Mouse (Mus musculus): ENCODE data around the gene Gm19402. TPM values are rescaled to one million over a fixed set of nuclear protein-coding genes. Genes with fewer than 3 reads are reported as not detected.

The Gm19402 gene
- total RNA-seq, 1 experiment, result not detected

- no peaks in the 10 kb centered on the region for H3K9me3 ChIP-seq (ENCODE audit: control insufficient read depth, insufficient read depth, low read depth, low read length)
- no peak for DNase-seq (ENCODE audit: low read depth, low spot score)
- no peak within 1 kb of the TSS for H3K4me3 ChIP-seq (ENCODE audit: insufficient read depth in 1 of 2, low read depth in 1 of 2, low read length in 2 of 2, poor library complexity in 1 of 2, severe bottlenecking in 1 of 2)
- H3K27ac ChIP-seq (ENCODE audit: insufficient read depth, low read depth, low read length, poor library complexity, severe bottlenecking), result no peak within 1 kb of the TSS
- no peak within 1 kb of the TSS for H3K9ac ChIP-seq (ENCODE audit: insufficient read depth, low read depth, low read length, poor library complexity, severe bottlenecking)
- H3K36me3 ChIP-seq (ENCODE audit: control insufficient read depth, insufficient read depth, low read length, poor library complexity, severe bottlenecking), result no peaks in the 10 kb centered on the region
- TF ChIP-seq CHD2 (IDR thresholded peaks at IDR 0.05; ENCODE audit: low read depth, low read length) (no peak), MAFK (IDR thresholded peaks at IDR 0.05; ENCODE audit: insufficient read depth, low read depth, low read length) (no peak), ZNF384 (IDR thresholded peaks at IDR 0.05; ENCODE audit: low read depth, low read length) (no peak), ZC3H11A (IDR thresholded peaks at IDR 0.05; ENCODE audit: borderline replicate concordance, low read depth, low read length) (no peak)
- in situ Hi-C loops (cut with MboI; ENCODE audit: low sequenced_read_pairs in 2 of 2, unreplicated experiment in 2 of 2), result no loop called here
- H3K4me1 ChIP-seq (ENCODE audit: control insufficient read depth in 2 of 2, insufficient read depth in 2 of 2, low read length in 2 of 2, poor library complexity in 1 of 2), result peaks cover 2 to 13% of the 10 kb centered on the region in 2 experiments; a peak in 2 of 4 replicates
Measured at GRCm38 (mm10) chr10:77685895-77686664, 4.5 kb downstream of the Gm19402 start, which contains the start of gene Tspear. Gene Tspear (plus strand): TSS chr10:77686569.

GRCm38 (mm10) chr10:77684181-77684580 is 6.4 kb downstream of the Gm19402 start:
- in situ Hi-C loops (cut with MboI; ENCODE audit: low sequenced_read_pairs in 2 of 2, unreplicated experiment in 2 of 2), result no loop called here
- no peak for DNase-seq (ENCODE audit: low read depth, low spot score)
- no peak for TF ChIP-seq HCFC1 (IDR thresholded peaks at IDR 0.05; ENCODE audit: borderline replicate concordance, insufficient read depth, low read length)
- TF ChIP-seq CHD2 (IDR thresholded peaks at IDR 0.05; ENCODE audit: low read depth, low read length), result no peak
- no peak for TF ChIP-seq ZC3H11A (IDR thresholded peaks at IDR 0.05; ENCODE audit: borderline replicate concordance, low read depth, low read length)
- TF ChIP-seq MAFK (IDR thresholded peaks at IDR 0.05; ENCODE audit: insufficient read depth, low read depth, low read length), result no peak
- no peak for TF ChIP-seq ZNF384 (IDR thresholded peaks at IDR 0.05; ENCODE audit: low read depth, low read length)
- Histone ChIP-seq H3K36me3 (ENCODE audit: control insufficient read depth, insufficient read depth, low read length, poor library complexity, severe bottlenecking) (no peaks in the 10 kb centered on the region), H3K4me3 (ENCODE audit: insufficient read depth in 1 of 2, low read depth in 1 of 2, low read length in 2 of 2, poor library complexity in 1 of 2, severe bottlenecking in 1 of 2) (no peak overlapping the region), H3K27ac (ENCODE audit: insufficient read depth, low read depth, low read length, poor library complexity, severe bottlenecking) (no peak overlapping the region), H3K9ac (ENCODE audit: insufficient read depth, low read depth, low read length, poor library complexity, severe bottlenecking) (no peak overlapping the region), H3K4me1 (ENCODE audit: control insufficient read depth in 2 of 2, insufficient read depth in 2 of 2, low read length in 2 of 2, poor library complexity in 1 of 2) (peaks cover 2 to 7% of the 10 kb centered on the region in 2 experiments; a peak in 2 of 4 replicates), H3K9me3 (ENCODE audit: control insufficient read depth, insufficient read depth, low read depth, low read length) (no peaks in the 10 kb centered on the region)

- in situ Hi-C loops (cut with MboI; ENCODE audit: low sequenced_read_pairs in 2 of 2, unreplicated experiment in 2 of 2), result no loop called here
- H3K4me1 ChIP-seq (ENCODE audit: control insufficient read depth in 2 of 2, insufficient read depth in 2 of 2, low read length in 2 of 2, poor library complexity in 1 of 2), result peaks cover 2 to 7% of the 10 kb centered on the region in 2 experiments; a peak in 2 of 4 replicates
- TF ChIP-seq ZNF384 (IDR thresholded peaks at IDR 0.05; ENCODE audit: low read depth, low read length), result no peak
- no peak for TF ChIP-seq MAFK (IDR thresholded peaks at IDR 0.05; ENCODE audit: insufficient read depth, low read depth, low read length)
- TF ChIP-seq ZC3H11A (IDR thresholded peaks at IDR 0.05; ENCODE audit: borderline replicate concordance, low read depth, low read length), result no peak
- TF ChIP-seq CHD2 (IDR thresholded peaks at IDR 0.05; ENCODE audit: low read depth, low read length), result no peak
- TF ChIP-seq HCFC1 (IDR thresholded peaks at IDR 0.05; ENCODE audit: borderline replicate concordance, insufficient read depth, low read length), result no peak
- DNase-seq (ENCODE audit: low read depth, low spot score), result no peak
- H3K9me3 ChIP-seq (ENCODE audit: control insufficient read depth, insufficient read depth, low read depth, low read length), result no peaks in the 10 kb centered on the region
- H3K4me3 ChIP-seq (ENCODE audit: insufficient read depth in 1 of 2, low read depth in 1 of 2, low read length in 2 of 2, poor library complexity in 1 of 2, severe bottlenecking in 1 of 2), result no peak overlapping the region
- no peak overlapping the region for H3K27ac ChIP-seq (ENCODE audit: insufficient read depth, low read depth, low read length, poor library complexity, severe bottlenecking)
- no peaks in the 10 kb centered on the region for H3K36me3 ChIP-seq (ENCODE audit: control insufficient read depth, insufficient read depth, low read length, poor library complexity, severe bottlenecking)
- no peak overlapping the region for H3K9ac ChIP-seq (ENCODE audit: insufficient read depth, low read depth, low read length, poor library complexity, severe bottlenecking)
Measured at GRCm38 (mm10) chr10:77682994-77683393, 7.6 kb downstream of the Gm19402 start.

DNA sequence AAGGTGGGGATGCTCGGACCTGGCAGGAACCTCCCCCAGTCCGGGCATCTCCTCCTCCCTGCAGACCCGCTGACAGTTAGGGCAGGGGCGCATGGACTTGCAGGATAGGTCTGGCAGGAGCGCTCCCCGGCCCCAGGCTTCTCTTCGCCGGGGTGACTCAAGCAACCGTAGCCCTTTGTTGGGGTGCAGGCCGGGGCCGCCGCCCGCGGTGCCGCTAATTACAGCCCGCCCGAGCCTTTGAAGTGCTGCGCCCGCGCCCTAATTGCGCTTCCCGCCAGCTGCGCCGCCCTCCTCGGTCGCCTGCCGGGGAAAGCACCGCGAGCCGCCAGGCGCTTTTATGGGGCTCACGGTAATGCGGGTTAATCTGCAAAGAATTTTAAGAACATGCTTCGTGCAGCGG is 13.0 kb downstream of the Gm19402 start:
- no peaks in the 10 kb centered on the region for H3K9me3 ChIP-seq (ENCODE audit: control insufficient read depth, insufficient read depth, low read depth, low read length)
- no peak overlapping the region for H3K9ac ChIP-seq (ENCODE audit: insufficient read depth, low read depth, low read length, poor library complexity, severe bottlenecking)
- peak overlapping the region; percentile 12 to 54; a peak in 3 of 4 replicates for H3K4me3 ChIP-seq (ENCODE audit: insufficient read depth in 1 of 2, low read depth in 1 of 2, low read length in 2 of 2, poor library complexity in 1 of 2, severe bottlenecking in 1 of 2)
- in situ Hi-C loops (cut with MboI; ENCODE audit: low sequenced_read_pairs in 2 of 2, unreplicated experiment in 2 of 2), result no loop called here
- no peak for DNase-seq (ENCODE audit: low read depth, low spot score)
- no peak overlapping the region for H3K27ac ChIP-seq (ENCODE audit: insufficient read depth, low read depth, low read length, poor library complexity, severe bottlenecking)
- H3K4me1 ChIP-seq (ENCODE audit: control insufficient read depth in 2 of 2, insufficient read depth in 2 of 2, low read length in 2 of 2, poor library complexity in 1 of 2), result peaks cover 0 to 10% of the 10 kb centered on the region in 2 experiments; a peak in 2 of 4 replicates
- TF ChIP-seq ZNF384 (IDR thresholded peaks at IDR 0.05; ENCODE audit: low read depth, low read length) (no peak), CHD2 (IDR thresholded peaks at IDR 0.05; ENCODE audit: low read depth, low read length) (no peak), MAFK (IDR thresholded peaks at IDR 0.05; ENCODE audit: insufficient read depth, low read depth, low read length) (no peak), ZC3H11A (IDR thresholded peaks at IDR 0.05; ENCODE audit: borderline replicate concordance, low read depth, low read length) (no peak)
- H3K36me3 ChIP-seq (ENCODE audit: control insufficient read depth, insufficient read depth, low read length, poor library complexity, severe bottlenecking), result no peaks in the 10 kb centered on the region
